Mouse (Mus musculus): ENCODE results near the gene Klhl26.
"Not testable (repeated sequence)": the region's sequence is repeated elsewhere in the genome, so short reads cannot be mapped to it uniquely, and the experiment has no call there.

The Klhl26 gene

DNA sequence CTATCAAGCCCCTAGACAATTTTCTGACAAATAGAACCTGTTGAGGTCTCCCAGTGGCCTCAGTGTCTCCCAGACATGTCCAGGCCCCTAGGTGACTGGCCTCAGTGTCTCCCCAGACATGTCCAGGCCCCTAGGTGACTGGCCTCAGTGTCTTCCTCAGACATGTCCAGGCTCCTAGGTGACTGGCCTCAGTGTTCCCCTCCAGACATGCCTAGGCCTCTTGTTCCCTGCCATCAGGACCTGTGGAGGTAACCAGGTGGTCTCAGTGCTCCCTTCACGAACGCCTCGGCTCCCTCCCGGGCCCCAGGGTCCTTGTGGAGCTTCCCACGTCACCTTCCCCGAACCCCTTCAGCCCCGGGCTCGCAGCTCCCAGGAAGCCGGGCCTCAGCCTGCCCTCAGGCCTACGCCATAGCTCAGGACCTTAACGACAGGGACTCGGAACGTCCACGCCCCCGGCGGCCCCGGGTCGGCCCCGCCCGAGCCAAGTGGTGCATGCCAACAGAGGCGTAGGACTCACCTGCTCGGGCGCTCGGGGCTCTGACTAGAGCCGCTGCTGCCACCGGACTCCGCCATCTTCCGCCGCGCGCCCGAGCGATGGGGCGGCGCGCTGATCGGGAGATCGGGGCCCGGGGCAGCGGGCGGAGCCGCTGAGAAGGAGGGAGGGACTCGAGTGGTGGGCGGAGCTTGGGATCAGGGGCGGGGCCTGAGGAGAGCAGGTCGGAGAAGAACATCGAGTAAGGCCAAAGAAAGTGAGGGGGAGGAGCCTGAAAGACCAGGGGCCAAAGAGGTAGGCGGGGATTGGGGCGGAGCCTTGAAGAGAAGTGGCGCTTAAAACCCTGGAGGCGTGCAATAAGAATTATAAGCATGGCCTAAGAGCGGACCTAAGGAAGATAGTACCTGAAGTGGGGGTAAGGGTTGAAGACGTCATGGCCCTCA lies at the start of gene Klhl26:
Gene Klhl26 (minus strand): TSS at position 636 of the 936 bp plus-strand sequence.
- peak; percentile 96 for DNase-seq

DNA sequence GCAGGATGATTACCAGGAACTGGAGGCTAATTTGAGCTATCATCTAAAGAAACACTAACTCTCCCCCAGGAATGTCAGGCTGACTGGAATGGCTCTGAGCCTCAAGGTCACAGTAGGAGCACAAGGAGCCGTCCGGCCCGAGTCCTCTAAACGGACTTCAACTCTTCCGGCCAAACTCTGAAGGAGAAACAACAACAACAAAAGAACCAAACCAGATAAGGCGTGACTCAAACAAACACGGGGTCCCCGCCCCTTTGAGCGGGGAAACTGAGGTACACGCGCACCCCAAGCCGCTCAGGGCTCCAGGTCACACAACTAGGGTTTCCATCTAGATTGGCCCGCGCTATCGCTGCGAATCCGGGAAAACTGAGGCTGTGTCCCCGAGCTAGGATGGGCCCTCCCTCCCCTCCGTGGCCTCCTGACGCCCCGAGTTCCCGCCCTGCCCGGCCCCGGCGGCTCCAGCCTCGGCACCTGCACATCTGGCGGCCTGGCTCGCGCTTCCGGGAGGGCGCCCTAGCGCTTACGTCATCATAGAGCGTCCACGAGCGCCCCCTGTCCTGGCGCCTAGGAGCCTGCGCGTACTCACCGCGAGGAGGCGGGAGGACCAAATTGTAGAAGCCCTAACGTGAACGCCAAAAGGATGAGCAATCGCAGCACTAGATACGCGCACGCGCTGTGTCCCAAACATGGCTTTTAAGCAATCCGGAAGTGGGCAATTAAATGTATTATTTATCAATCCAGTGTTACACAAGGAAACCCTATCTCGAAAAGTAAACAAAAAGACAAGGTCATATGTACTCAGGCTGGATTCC lies 46.0 kb upstream of the Klhl26 start:
- DNase-seq, result peak; percentile 96

DNA sequence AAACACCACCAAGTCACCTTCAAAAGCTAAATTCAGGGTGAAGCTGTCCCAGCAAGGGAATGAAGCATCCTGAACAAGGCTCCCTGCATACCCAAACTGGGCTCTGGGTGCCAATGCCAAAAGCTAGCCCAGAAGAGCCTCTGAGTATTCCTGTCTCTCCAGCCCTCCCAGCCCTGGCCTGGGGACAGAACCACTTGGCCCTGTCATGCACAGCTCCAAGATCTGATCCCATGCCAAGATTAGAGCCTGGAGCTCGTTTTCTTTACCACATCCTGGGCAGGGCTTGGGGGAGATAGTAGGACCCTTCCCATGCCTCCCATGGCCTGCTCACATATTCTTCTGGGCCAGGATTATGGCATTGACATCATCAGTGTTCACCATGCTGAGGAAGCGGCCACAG lies 42.8 kb upstream of the Klhl26 start:
- DNase-seq, result no peak

DNA sequence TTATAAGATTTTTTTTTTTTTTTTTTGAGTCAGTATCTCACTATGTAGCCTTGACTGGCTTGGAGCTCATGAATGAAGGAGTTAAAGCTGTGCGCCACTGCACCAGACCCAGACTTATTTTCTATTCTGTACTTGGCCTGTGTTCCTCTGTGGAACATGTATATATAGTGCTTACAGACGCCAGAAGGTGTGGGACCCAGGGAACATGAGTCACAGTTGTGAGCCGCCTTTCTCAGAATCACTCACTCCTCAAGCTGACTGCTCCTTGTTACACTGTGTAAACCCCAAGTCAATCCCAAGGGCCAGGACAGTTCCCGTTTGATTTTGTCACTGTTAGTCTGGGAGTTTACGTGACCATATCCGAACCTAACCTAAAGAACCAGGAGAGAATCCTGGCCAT lies 42.3 kb upstream of the Klhl26 start:
- DNase-seq, result no peak

DNA sequence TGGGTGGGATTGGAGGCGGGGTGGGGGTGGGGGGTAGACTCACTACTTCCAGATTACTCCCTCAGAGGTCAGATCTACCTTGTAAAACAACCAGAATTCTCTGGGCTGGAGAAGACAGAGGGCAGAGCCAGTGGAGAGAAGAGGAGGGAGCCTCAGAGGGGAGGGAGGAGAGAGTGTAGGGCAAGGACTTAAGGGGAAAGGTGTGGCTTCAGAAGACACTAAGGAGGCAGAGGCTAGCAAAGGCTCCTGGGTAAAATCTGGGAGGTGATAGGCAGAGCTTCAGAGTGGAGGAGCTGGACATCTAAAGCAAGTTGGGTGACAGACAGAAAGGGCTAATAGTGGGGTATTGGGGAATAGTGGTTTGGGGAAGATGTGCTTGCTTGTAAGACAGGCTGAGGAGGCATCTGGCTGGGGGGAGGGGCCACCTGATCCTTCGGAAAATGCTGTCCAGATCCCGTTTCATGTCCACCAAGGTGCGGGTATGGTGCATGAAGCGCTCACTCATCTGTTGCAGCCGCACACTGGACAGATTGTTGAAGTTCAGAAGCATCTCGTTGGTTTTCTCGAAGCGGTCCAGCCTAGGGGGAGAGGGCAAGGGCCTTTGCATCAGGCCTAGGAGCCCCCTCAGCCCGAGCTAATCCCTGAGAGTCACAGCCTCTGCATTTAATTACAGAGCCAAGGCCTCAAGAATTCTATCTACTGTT lies 41.3 kb upstream of the Klhl26 start:
- DNase-seq, result no peak

DNA sequence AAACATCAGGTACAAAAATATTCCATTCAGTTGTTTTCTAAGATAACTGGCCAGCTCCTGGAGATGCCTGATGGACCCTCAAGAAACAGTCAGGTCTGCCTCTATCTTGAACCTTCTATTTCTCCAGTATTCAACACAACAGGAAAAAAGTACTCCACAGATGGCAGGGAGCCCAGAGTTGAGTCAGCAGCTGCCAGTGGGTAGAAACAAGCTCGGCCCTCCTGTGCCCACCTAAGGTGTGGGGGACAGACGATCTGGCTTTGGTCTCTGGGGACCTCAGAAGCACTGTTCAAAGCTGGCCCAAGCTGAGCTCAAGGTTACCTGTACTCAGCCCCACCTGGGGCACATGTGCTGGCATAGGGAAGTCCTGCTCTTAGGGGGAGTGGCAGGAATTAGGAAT lies 36.7 kb upstream of the Klhl26 start:
- no peak for DNase-seq

DNA sequence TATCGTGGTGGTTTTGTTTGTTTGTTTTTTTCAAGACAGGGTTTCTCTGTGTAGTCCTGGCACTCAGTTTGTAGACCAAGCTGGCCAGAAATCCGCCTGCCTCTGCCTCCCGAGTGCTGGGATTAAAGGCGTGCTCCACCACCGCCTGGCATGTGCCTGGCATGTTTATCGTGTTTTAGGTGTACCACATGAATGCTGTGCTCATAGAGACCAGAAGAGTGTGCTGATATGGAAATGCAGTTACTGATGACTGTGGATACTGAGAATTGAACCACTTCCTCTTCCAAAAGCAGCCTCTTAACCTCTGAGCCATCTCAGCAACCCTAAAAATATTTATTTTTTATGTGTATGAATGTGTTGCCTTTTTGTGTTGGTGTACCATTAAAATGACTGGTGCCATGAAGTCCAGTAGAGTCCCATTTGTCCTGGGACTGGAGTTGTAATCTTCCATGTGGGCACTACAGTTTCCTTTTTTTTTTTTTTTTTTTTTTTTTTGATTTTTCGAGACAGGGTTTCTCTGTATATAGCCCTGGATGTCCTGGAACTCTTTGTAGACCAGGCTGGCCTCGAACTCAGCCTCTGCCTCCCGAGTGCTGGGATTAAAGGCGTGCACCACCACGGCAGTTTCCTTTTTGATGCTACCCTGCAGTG lies 35.6 kb upstream of the Klhl26 start:
- DNase-seq, result no peak

DNA sequence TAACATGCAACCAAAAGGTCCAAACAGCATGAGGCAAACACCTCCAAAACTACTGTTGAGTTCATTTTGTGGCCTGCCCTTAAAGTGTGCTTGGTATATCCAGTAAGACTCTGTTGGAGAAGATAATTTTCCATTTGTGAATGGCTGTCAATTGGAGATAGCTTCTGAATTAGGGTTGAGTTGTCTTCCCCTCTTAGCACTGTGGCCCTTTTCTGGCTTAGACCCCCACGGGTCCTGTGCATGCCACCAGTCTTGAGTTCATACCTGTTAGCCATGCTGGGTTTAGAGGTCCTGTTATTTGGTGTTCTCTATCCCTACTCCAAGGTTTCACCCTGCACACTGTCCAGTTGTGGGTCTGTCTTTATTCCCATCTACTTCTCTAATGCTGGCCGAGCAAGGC lies 35.0 kb upstream of the Klhl26 start:
- DNase-seq, result no peak

DNA sequence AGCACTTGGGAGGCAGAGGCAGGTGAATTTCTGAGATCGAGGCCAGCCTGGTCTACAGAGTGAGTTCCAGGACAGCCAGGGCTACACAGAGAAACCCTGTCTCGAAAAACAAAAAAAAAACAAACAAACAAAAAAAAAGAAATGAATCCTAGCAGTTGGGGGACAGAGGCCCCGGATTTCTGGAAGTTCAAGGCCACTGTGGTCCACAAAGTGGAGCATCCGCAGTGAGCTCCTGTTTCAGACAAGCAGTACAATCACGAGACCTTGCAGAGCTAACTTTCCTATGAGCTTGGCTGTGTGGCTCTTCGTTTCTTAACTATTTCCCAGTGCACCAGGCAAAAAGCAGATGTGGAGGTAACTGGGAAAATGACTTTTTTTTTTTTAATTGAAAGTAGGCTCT lies 34.4 kb upstream of the Klhl26 start:
- not testable (repeated sequence) for DNase-seq

DNA sequence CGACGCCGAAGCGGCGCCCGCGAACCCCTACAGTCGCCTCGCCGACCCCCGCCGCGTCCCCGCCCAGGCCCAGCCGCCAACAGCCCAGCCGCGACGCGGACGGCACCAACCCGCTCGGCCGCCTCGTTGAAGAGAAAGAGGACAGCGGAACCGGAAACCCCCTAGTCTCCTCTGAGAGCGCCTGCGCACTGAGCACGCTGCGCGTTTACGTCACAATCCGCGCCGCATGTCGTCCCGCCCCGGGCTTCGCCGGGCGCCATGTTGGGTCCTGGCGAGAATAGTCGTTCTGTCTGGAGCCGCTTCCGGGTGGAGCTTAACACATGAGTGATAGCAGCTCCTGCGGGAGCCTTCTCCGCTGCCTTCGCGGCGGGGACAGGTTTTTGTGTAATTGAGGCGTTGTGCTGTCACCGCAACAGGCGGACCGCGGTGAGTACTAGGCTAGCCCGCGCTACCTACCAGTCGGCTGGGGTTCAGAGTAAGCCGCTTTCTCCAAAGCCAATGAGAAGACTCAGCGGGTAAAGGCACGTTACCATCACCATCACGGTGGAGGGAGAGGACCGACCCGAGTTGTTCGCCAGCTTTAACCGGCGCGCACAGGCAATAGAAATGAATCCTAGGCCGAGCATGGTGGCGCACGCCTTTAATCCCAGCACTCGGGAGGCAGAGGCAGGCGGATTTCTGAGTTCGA lies 33.6 kb upstream of the Klhl26 start, which contains the start of gene Uba52:
Gene Uba52 (minus strand): TSS at position 574 of the 688 bp plus-strand sequence.
- peak; percentile 97 for DNase-seq

DNA sequence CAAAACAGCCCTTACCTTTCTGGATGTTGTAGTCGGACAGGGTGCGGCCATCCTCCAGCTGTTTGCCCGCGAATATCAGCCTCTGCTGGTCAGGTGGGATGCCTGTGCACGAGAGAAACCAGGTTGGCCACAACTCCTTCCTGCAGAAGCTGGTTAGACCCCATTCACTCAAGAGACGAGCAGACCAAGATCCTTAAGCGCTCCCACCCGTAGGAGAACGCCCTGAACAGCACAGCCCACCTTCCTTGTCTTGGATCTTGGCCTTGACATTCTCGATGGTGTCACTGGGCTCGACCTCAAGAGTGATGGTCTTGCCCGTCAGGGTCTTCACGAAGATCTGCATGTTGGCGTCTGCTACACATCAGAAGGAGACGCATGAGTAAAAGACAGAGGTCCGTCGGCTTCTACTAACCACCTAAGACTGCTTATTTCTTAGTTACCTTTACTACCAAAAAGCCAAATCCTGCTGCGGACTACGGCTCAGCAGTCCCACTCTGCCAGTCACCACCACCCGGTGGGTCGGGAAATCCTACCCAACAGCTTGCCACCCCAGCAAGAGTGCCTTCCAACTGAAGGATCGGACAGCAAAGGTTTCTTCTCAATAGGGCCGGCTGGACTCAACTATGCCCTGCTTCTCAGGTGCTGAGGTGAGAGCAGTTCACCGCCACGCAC lies 32.6 kb upstream of the Klhl26 start:
- DNase-seq, result no peak

DNA sequence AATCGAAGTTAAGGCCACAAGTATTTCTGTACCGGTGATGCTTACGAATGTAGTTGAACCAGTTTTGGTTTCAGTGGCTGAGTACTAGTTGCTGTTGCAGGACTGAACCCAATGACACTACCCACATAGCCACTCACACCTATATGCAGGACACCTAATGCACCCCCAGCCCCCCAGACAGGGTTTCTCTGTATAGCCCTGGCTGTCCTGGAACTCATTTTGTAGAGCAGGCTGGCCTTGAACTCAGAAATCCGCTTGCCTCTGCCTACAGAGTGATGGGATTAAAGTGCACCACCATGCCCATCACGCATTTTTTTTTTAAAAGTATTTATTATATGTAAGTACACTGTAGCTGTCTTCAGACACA lies 30.2 kb upstream of the Klhl26 start:
- DNase-seq, result no peak

DNA sequence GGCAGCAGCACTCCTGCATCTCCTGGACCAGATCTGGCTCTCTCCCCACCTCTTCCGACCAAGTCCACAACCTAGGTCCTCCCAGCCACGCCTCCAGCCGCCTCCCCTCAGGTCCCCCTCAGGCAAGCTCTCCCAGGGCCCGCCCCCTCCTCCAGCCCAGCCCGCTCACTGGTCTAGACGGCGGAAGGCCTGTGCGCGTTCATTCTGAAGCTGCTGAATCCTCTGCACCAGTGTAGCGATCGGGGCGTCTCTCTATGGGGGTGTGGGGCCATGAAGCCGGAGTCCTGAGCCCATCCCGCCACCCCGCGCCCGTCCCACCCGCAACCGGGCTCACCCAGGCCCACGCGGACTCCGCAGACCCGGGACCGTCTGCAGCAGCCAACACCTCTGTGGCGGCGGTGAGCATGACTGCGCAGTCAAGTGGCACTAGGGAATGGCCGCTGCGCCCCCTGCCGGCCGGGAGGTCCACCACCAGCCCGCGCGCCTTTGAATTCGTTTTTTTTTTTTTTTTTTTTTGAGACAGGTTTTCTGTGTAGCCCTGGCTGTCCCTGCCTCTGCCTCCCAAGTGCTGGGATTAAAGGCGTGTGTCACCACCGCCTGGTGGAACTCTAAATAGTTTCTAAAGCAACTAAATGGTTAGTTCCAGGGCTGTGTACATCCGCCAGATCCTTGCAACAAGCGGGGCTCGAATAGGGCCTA lies 29.7 kb upstream of the Klhl26 start, which contains the start of gene Rex1bd:
Gene Rex1bd (minus strand): TSS at position 425 of the 699 bp plus-strand sequence.
- DNase-seq, result peak; percentile 96

DNA sequence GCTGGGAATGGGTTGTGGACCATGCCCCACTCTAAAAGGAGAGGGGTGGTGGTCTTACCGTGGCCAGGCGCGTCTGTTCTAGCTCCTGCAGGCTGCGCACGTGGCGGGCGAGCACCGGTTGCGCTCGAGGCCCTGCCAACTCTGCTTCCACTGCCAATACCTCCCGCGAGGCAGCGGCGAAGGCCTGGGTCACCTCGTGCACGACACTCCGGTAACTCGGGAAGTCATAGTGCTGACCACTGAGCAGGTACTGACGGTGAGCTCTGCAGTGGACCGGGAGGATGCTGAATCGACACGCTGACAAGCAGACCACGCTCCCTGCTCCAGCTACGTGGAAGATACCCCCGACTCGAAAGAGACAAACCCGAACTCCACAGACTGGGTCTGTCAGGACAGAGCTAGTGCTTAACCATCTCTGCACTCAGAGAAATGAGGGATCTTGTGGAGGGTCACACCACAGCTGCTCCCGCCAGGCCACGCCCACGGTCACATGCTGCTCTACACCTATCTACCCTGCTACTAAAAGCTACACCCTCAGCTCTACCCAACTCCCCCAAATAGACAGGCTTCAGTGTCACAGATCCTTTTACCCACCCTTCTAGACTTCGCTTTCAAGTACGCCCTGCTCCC lies 29.0 kb upstream of the Klhl26 start:
- no peak for DNase-seq

DNA sequence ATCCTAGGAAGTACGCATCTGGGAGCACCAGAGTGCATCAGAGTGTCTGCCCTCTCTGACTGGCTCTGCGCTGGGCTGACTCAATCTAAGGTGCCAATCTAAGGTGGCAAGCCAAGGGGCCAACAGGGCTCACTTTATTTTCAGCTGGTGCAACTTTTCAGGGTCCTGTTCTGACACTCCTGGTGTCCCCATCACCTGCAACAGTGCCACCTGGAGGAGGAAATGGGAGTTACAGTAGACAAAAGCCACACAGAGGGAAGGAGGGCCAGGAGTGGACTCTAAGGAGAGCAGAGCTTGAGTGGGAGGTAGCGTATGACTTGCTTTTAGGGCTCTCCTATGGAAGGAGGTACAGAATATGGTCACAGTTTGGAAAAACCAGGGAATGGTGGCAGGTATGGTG lies 28.1 kb upstream of the Klhl26 start:
- peak; percentile 58 for DNase-seq

DNA sequence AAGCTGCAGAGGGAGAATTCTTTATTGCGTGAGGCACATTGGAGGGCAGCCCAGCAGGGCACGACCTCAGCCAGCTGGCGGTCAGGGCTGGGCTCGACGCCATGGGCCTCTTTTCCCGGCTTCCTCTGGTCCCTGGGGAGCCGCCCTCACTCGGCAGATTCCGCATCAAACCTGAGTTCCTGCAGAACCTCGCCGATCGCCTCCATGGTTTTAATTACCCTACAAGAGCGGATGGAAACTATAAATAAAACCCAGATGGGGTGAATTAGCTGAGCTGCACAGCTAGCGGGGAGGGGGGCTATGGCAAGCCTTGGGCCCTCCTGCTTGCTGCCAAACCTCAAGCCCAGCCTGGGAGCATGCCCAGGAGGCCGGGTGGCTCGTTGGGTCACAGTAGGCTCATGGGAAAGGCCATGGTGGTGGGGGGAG lies 27.5 kb upstream of the Klhl26 start:
- DNase-seq, result peak; percentile 64

DNA sequence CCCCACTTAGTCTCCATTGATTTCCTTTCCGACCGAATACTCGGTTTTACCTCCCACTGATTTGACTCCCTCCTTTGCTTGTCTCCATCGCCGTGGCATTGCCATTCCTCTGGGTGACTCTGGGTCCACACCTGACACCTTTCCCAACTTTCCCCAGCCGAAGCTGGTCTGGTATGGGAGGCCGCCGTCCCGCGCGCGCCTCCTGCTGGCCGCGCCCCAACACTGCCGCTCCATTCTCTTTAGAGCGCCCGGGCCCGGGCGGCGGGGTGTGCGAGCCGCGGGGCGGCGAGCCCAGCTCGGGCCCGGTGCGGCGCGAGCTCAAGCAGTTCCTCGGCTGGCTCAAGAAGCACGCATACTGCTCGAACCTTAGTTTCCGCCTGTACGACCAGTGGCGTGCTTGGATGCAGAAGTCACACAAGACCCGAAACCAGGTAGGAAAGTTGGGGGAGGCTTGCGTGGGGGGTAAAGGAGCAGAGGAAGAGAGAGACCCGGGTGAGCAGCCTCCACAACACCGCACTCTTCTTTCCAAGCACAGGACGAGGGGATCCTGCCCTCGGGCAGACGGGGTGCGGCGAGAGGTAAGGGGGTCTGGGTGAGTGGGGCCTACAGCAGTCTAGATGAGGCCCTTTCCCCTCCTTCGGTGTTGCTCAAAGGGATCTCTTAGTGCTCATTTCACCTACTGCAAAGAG lies 26.4 kb upstream of the Klhl26 start:
- DNase-seq, result peak; percentile 49

DNA sequence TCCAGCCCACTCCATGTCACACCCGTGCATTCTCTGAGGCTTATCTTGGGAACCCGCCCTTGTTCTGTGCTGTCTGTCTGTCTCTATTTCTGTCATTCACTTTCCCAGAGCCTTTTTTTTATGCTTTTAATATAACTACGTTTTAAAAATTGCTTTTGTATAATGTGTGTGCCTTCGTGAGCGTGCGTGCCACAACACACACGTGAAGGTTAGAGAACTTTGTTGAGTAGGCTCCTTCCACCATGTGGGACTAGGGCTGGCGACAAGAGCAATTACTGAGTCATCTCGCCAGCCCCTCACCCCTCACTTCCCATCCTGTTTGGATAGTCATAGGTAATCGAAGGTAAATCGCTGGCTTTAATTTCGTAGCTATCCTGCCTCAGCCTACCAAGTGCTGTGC lies 25.8 kb upstream of the Klhl26 start:
- no peak for DNase-seq

DNA sequence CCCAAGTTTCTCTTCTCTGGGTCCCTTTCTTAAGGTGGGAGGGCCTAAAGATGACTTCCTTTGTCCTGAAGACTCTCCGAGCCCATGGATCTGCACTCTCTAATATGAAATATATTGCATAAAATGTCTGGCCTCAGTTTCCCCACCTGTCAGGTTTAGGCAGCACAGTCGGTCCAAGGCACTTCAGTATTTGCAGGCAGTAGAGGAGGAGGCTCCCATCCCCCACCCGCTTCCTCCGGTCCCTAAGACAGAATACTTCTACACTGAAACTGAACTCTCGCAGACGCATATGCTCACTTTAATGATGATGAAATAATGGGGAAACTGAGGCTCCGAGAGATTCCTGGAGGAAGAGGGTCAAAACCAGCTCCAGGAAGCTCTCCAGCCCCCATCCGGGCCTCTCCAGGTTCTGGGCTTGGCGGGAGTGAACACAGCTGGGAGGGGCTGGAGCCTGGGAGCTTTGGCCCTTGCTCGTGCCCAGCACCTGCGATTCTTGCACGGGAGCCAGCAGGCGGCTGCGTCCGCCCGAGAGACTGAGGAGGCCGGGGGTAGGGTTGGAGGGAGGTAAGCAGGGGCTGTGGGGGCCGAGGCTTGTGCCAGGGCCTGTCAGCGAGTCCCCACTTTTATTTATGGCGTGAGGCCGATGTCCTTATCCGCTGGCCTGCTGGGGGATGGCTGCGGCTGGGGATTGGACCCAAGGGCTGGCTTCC lies 25.2 kb upstream of the Klhl26 start:
- DNase-seq, result no peak

Measured in kidney, adult 11 months (tissue).